In the genomic region with DNA sequence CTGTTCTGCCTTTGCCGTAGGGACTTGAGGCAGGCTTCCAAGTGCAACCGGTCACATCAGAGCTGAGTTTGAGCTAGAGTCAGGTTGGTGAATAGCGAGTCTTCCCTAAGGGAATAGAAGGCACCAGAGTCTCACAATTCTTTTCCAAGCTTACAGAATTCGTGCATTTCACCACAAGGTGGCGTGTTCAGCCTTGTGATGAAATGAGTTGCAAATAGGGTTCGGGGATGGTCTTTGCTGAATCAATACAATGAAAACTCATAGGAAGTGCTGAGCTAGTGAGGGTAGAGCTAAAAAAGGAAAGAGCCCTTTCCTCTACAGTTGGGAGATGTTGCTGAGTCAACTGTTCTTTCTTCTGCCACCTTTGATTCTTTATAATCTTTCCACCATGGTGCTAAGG, we compare ENCODE assay signal across 9 mouse cellular contexts. TPM values are rescaled to one million over a fixed set of nuclear protein-coding genes. Genes with fewer than 3 reads are reported as not detected.
A peak's percentile ranks its signal among the peaks of the same experiment; 100 is the strongest.
DNase-seq lines count a peak whose midpoint lies in the region; ATAC-seq and TF ChIP-seq lines count a peak whose summit lies in the region.
"Had no signal": no experiment of that assay in that cellular context is flagged by ENCODE, and none has a peak within 500 bp of the region (broad histone marks: within the 10 kb centered on the region; RNA-seq: fewer than 3 reads in every experiment).

No protein-coding gene starts in this region.

- 20% methylated on average over 6 of the region's 6 CpGs for WGBS in hindbrain, embryonic 13.5 days
- 19% methylated on average over 6 of the region's 6 CpGs for whole genome bisulfite sequencing in neural tube, embryonic 13.5 days

- H3K4me1 ChIP-seq in cortical plate, adult 2 months (ENCODE audit: control insufficient read depth, insufficient read depth, low read length), result no peaks in the 10 kb centered on the region
- H3K4me1 ChIP-seq in hindbrain, embryonic 13.5 days (replicated peaks), result 0 out of 2 replicates have a peak, but pooled peaks cover 3% of the 10 kb centered on the region
- no peaks in the 10 kb centered on the region for H3K4me1 ChIP-seq in neural tube, embryonic 13.5 days (replicated peaks)
- H3K4me1 ChIP-seq: limb, embryonic 15.5 days had no signal

- 0 out of 2 replicates have a peak, but pooled peaks have one; percentile 28 for ATAC-seq in hindbrain, embryonic 13.5 days (ENCODE audit: low FRiP score)
- ATAC-seq in neural tube, embryonic 13.5 days (ENCODE audit: low read depth), result peak; percentile 65

- DNase-seq in kidney, adult 18-20 months, result peak; percentile 39
- DNase-seq in kidney, adult 11 months, result no peak
- DNase-seq in Muller cell, postnatal 12 days (ENCODE audit: inconsistent ontology term), result peak; percentile 50
- DNase-seq in layer of hippocampus, postnatal 14 days (ENCODE audit: low spot score in 2 of 2), result peak; percentile 32 to 72
- no peak for DNase-seq in urinary bladder, postnatal 36 days (ENCODE audit: low spot score in 2 of 2)

- no peak overlapping the region for H3K9ac ChIP-seq in hindbrain, embryonic 13.5 days
- H3K9ac ChIP-seq in neural tube, embryonic 13.5 days, result no peak overlapping the region
- H3K9ac ChIP-seq: limb, embryonic 15.5 days had no signal

- no peak overlapping the region for H3K4me3 ChIP-seq in cortical plate, adult 2 months (ENCODE audit: insufficient read depth, low read length)
- no peak overlapping the region for H3K4me3 ChIP-seq in hindbrain, embryonic 13.5 days
- no peak overlapping the region for H3K4me3 ChIP-seq in neural tube, embryonic 13.5 days
- H3K4me3 ChIP-seq: limb, embryonic 15.5 days had no signal

- H3K36me3 ChIP-seq in hindbrain, embryonic 13.5 days, result no peaks in the 10 kb centered on the region
- no peaks in the 10 kb centered on the region for H3K36me3 ChIP-seq in neural tube, embryonic 13.5 days

- peak; percentile 66; the same call in 1 of the 2 replicates for TF ChIP-seq CTCF in cortical plate, adult 2 months (IDR thresholded peaks at IDR 0.05; ENCODE audit: extremely low read depth, insufficient read depth, low read length)

- no peak for TF ChIP-seq POLR2A in cortical plate, adult 2 months (IDR thresholded peaks at IDR 0.05; ENCODE audit: extremely low read depth, insufficient read depth, low read length)

- no peak overlapping the region for H3K27ac ChIP-seq in cortical plate, adult 2 months (ENCODE audit: insufficient read depth, low read length)
- H3K27ac ChIP-seq in hindbrain, embryonic 13.5 days, result no peak overlapping the region
- H3K27ac ChIP-seq in neural tube, embryonic 13.5 days (replicated peaks), result no peak overlapping the region
- H3K27ac ChIP-seq: limb, embryonic 15.5 days had no signal

- H3K27me3 ChIP-seq in hindbrain, embryonic 13.5 days, result no peaks in the 10 kb centered on the region
- H3K27me3 ChIP-seq in neural tube, embryonic 13.5 days, result no peaks in the 10 kb centered on the region
- H3K27me3 ChIP-seq: limb, embryonic 15.5 days had no signal

- H3K9me3 ChIP-seq in hindbrain, embryonic 13.5 days, result no peaks in the 10 kb centered on the region
- H3K9me3 ChIP-seq in neural tube, embryonic 13.5 days, result no peaks in the 10 kb centered on the region
- H3K9me3 ChIP-seq: limb, embryonic 15.5 days had no signal

- H3K4me2 ChIP-seq in hindbrain, embryonic 13.5 days, result no peak overlapping the region
- H3K4me2 ChIP-seq in neural tube, embryonic 13.5 days, result no peak overlapping the region
- H3K4me2 ChIP-seq: limb, embryonic 15.5 days had no signal

RNA-seq across cellular contexts. Expression of a gene that starts 29.0 kb away (rescaled TPM):
- polyA plus RNA-seq in cortical plate, adult 2 months (2012; rRNA removed), result 0.89 and 1.1 TPM in 2 replicates
- polyA plus RNA-seq in hindbrain, embryonic 13.5 days (2015; fragmentation: Nextera tagmentation; extraction: Ambion mirVana), result 0.92 and 0.96 TPM in 2 replicates
- 1 to 10 TPM; 1.2 to 2.4 TPM for total RNA-seq in layer of hippocampus, postnatal 14 days (2021)
- polyA plus RNA-seq in neural tube, embryonic 13.5 days (2015; fragmentation: Nextera tagmentation; extraction: Ambion mirVana), result 0.59 and 0.92 TPM in 2 replicates

Comparison
In these comparisons a context has a peak if more than half of its experiments do, and no peak if none do; other contexts are left out.
1. DNase-seq: peak in kidney, adult 18-20 months (single experiment), Muller cell, postnatal 12 days (single experiment) and layer of hippocampus, postnatal 14 days (2 of 2); none in kidney, adult 11 months (single experiment) and urinary bladder, postnatal 36 days (0 of 2).